Mouse (Mus musculus) spleen, adult 12 weeks (tissue): ENCODE results near the gene Amer3.
"Not testable (repeated sequence)": the region's sequence is repeated elsewhere in the genome, so short reads cannot be mapped to it uniquely, and the experiment has no call there.

Experiments
- DNase-seq: peaks from one replicate; pipeline ENCODE4 v3.0.0; 2022; ENCODE audit warnings: low spot score

The Amer3 gene

GRCm38 (mm10) chr1:34601323-34602047, 22.0 kb downstream of the Amer3 start:
- DNase-seq: no peak

- peak; percentile 40 for DNase-seq
These were observed 22.9 kb downstream of the Amer3 start for GRCm38 (mm10) chr1:34602363-34602762.

- no peak for DNase-seq
These were observed 34.3 kb downstream of the Amer3 start for GRCm38 (mm10) chr1:34613801-34614200.

- DNase-seq: not testable (repeated sequence)
These were observed 40.7 kb downstream of the Amer3 start for GRCm38 (mm10) chr1:34620116-34620515.

GRCm38 (mm10) chr1:34620761-34621160, 41.3 kb downstream of the Amer3 start:
- DNase-seq: not testable (repeated sequence)

GRCm38 (mm10) chr1:34635711-34636110, 56.3 kb downstream of the Amer3 start:
- DNase-seq: no peak
